Mouse (Mus musculus) layer of hippocampus, adult 8-10 months (tissue): ENCODE measurements around the gene Gm10642. TPM values are rescaled to one million over a fixed set of nuclear protein-coding genes. Genes with fewer than 3 reads are reported as not detected.

ENCODE experiments used
- DNase-seq, 2 experiments: peaks; one replicate each; pipeline ENCODE4 v3.0.0; 2022; ENCODE audit warnings: low spot score in 2 of 2
- total RNA-seq, 4 experiments: library from RNA; stranded (reverse); gene quantifications; 2 replicates each; pipeline ENCODE4 v1.2.4; 2022

The Gm10642 gene
- total RNA-seq, 4 experiments from 2014 or later = 0.57 to 1.5 (median 0.79) TPM

- DNase-seq = peak in 1 of 2 experiments; percentile 14
These were observed 15.9 kb downstream of the Gm10642 start for GRCm38 (mm10) chr9:70671772-70672579.

GRCm38 (mm10) chr9:70673656-70674055, 17.6 kb downstream of the Gm10642 start:
- DNase-seq = no peak

GRCm38 (mm10) chr9:70675117-70675516, 19.1 kb downstream of the Gm10642 start:
- DNase-seq = no peak

GRCm38 (mm10) chr9:70675961-70676360, 19.9 kb downstream of the Gm10642 start:
- no peak for DNase-seq

- peak; percentile 96 to 97 for DNase-seq
These were observed 22.7 kb downstream of the Gm10642 start, which contains the start of gene Adam10 for GRCm38 (mm10) chr9:70678682-70679131. Gene Adam10 (plus strand): TSS chr9:70678997.

- peak in 1 of 2 experiments; percentile 19 for DNase-seq
These were observed 23.4 kb downstream of the Gm10642 start for GRCm38 (mm10) chr9:70679132-70680091.

- no peak for DNase-seq
These were observed 26.2 kb downstream of the Gm10642 start for GRCm38 (mm10) chr9:70682202-70682601.

GRCm38 (mm10) chr9:70688301-70688968, 32.4 kb downstream of the Gm10642 start:
- no peak for DNase-seq

- DNase-seq = no peak
These were observed 33.9 kb downstream of the Gm10642 start for GRCm38 (mm10) chr9:70689926-70690325.

GRCm38 (mm10) chr9:70690579-70690978, 34.5 kb downstream of the Gm10642 start:
- no peak for DNase-seq

GRCm38 (mm10) chr9:70691772-70692693, 36.0 kb downstream of the Gm10642 start:
- no peak for DNase-seq

GRCm38 (mm10) chr9:70695723-70696122, 39.7 kb downstream of the Gm10642 start:
- DNase-seq = no peak

GRCm38 (mm10) chr9:70698090-70698489, 42.0 kb downstream of the Gm10642 start:
- no peak for DNase-seq

GRCm38 (mm10) chr9:70703597-70704203, 47.6 kb downstream of the Gm10642 start:
- no peak for DNase-seq

GRCm38 (mm10) chr9:70706444-70706843, 50.4 kb downstream of the Gm10642 start:
- no peak for DNase-seq

Other genes starting within 250 kb of the Gm10642 start
- gene Ccnb2, start 234.7 kb upstream of the Gm10642 start, total RNA-seq = 1 to 10 TPM in 2 of 4 experiments, under 1 TPM in 2; 0.56 to 1.2 (median 0.91) TPM
- gene Rnf111, start 152.5 kb upstream of the Gm10642 start, total RNA-seq = 10 to 100 TPM; 39.2 to 46.8 (median 40.2) TPM
- gene Sltm, start 113.5 kb upstream of the Gm10642 start, total RNA-seq = 10 to 100 TPM; 48.5 to 60.9 (median 55.9) TPM
- 10 to 100 TPM; 35.4 to 38.5 (median 35.6) TPM for gene Mindy2, start 923 bp downstream of the Gm10642 start, total RNA-seq
- 10 to 100 TPM; 69.4 to 79.6 (median 74.7) TPM for gene Adam10, start 22.7 kb downstream of the Gm10642 start, total RNA-seq